Mouse (Mus musculus) cortical plate, adult 2 months (tissue): ENCODE data around the gene Rasl10b. TPM values are rescaled to one million over a fixed set of nuclear protein-coding genes. Genes with fewer than 3 reads are reported as not detected.

Experiments
- H3K27ac ChIP-seq: fragments of 200-500 bp; 2 replicates; pipeline ENCODE4 v1.5.1; 2012; ENCODE audit warnings: low read length, control low read depth, inconsistent platforms; ENCODE audit not compliant: insufficient read depth
- H3K4me1 ChIP-seq: fragments of 200-500 bp; 2 replicates; pipeline ENCODE4 v1.6.1; 2011; ENCODE audit warnings: low read length; ENCODE audit not compliant: control insufficient read depth, insufficient read depth
- H3K4me3 ChIP-seq: fragments of 200-500 bp; 2 replicates; pipeline ENCODE4 v1.5.1; 2011; ENCODE audit warnings: mild to moderate bottlenecking, low read length, control low read depth; ENCODE audit not compliant: insufficient read depth
- CTCF ChIP-seq: fragments of 200-500 bp; IDR thresholded peaks from 2 replicates; pipeline ENCODE4 v1.5.1; 2011; ENCODE audit warnings: mild to moderate bottlenecking, control low read depth, low read length; ENCODE audit not compliant: insufficient read depth; ENCODE audit errors: extremely low read depth
- POLR2A ChIP-seq: fragments of 200-500 bp; IDR thresholded peaks from 2 replicates; pipeline ENCODE4 v1.6.1; 2011; ENCODE audit warnings: mild to moderate bottlenecking, low read length, control low read depth; ENCODE audit not compliant: insufficient read depth; ENCODE audit errors: extremely low read depth
- polyA plus RNA-seq: library from polyadenylated mRNA; depleted of rRNA; stranded (reverse); fragments of >200 nt; gene quantifications from 2 replicates; pipeline ENCODE4 v1.2.3, GENCODE M21; 2012

Gene Rasl10b
- polyA plus RNA-seq, 1 experiment: 271 TPM

DNA sequence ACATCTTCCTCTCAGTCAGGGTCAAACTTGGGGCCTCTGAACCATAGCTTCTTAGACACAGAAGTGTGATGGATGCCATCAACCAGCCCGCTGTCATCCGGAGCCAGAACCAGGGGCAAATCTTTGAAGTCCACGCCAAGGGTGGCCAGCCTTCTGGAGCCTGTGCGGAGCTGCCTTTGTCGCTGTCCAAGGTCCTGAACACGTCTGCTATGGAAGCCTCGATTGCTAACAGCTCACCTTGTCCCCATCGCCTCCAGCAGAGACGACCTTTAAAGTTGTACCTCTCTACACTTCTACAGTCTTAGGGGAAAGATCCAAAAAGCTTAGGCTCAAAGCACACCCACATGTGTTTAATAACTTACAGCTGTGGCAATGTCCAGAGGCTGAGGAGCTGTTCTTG is 12.4 kb downstream of the Rasl10b start:
- no peak overlapping the region for H3K4me3 ChIP-seq
- TF ChIP-seq CTCF (no peak), POLR2A (no peak)
- peaks cover 3% of the 10 kb centered on the region; the same call in 1 of the 2 replicates for H3K4me1 ChIP-seq
- H3K27ac ChIP-seq: no peak overlapping the region

DNA sequence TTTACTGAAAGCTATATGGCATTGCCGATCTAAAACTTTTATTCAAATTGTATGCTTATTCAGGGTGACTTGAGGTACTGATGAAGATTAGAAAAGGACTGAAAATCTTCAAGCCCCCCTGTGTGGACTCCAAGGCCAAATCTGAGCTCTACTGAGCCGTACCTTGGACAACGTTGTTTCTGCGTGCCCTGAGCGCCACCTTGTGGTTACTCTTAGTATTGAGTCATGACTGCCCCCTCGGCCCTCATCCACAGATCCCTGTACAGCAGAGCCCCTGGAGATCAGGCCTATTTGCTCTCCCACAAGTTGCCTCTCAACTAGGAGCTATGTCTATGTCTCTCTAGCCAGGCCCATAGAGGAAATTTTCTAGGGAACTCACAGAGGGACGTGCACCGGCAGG is 15.7 kb downstream of the Rasl10b start:
- Histone ChIP-seq H3K27ac (no peak overlapping the region), H3K4me1 (no peaks in the 10 kb centered on the region), H3K4me3 (no peak overlapping the region)
- TF ChIP-seq CTCF (peak; percentile 97), POLR2A (no peak)

DNA sequence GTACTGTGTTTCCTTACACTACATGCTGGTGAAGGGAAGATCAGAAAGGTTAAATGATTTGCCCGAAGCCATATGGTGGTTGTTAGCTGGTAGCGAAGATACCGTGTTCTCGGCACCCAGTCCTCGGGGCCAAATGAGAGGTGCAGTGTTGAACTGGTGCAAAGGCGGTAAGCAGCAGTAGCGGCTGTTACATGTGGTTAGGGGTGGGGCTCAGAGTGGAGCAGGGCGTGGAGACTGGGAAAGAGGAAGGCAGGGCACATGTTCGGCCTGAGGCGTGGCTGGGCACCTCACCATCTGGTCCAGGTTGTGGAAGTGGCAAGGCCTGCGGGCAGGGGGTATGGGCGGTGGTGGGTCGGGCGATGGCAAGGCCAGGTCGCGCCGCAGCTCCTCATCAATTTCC is 18.0 kb downstream of the Rasl10b start:
- H3K4me1 ChIP-seq: no peaks in the 10 kb centered on the region
- H3K4me3 ChIP-seq: no peak overlapping the region

DNA sequence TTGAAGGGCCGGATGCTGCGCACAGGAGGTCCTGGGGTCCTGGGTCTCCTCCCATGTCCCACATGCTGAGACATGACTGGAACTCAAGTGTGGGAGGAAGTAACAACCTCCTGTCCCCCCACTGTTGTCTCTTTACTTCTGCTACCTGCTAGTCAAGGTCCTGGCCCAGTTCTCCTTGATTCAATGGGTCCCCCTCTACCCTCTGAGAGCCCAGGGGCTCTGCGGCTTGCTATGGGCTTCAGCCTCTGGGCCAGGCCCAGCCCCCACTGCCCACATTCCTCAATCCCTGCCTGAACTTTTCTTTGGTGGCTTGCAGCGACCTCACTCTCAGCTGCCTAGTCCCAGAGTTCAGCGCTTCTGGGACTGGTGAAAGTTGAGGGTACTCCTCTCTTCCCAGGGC is 20.4 kb downstream of the Rasl10b start, which contains the start of gene Gas2l2:
Gene Gas2l2, minus strand, starts transcription at position 101 of the 400 bp plus-strand sequence.
- H3K4me1 ChIP-seq: no peaks in the 10 kb centered on the region
- H3K4me3 ChIP-seq: no peak within 1 kb of the TSS
- no peak for TF ChIP-seq CTCF
- no peak for TF ChIP-seq POLR2A
- H3K27ac ChIP-seq: no peak within 1 kb of the TSS

More for the DNA sequence above, 18.0 kb downstream of the Rasl10b start:
- no peak overlapping the region for H3K27ac ChIP-seq
- TF ChIP-seq POLR2A (no peak), CTCF (no peak)

DNA sequence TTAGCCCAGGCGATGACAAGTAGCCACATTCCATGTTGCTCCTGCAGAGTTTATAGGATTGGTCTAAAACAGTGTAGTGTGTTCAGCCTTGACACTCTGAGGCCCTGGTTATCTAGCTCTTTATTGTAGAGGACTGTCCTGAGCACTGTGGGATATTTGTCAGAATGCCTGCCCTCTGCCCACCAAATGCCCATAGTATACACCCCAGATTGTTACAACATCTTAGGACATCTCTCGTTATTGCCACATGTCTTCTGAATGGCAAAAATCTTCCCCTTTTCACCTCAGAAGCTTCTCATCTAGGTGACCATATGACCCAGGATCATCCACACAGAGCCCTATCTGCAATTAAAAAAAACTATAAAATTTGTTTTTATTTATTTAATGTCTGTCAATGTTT is 23.6 kb downstream of the Rasl10b start:
- TF ChIP-seq POLR2A (no peak), CTCF (no peak)
- no peak overlapping the region for H3K27ac ChIP-seq
- H3K4me1 ChIP-seq: no peaks in the 10 kb centered on the region
- H3K4me3 ChIP-seq: no peak overlapping the region

DNA sequence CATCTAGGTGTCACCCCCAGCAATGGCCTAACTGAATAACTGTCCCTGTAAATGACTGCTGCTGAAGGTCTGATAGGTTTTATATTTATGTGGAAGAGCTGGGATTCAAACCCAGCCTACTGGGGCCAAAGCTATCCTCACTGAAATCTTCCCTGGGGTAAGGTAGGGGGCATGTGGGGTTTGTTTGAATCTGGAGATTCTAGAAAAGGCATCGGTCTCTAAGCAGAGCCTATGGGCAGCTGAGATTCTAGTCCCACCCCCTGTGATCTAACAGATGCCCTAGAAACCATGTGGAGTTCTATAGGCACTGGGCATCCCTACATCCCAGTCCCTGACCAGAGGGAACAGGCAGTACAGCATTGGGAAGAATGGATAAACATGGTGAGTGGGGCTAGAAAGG is 28.4 kb downstream of the Rasl10b start, which contains the start of gene 1700020L24Rik:
Gene 1700020L24Rik, plus strand, starts transcription at position 301 of the 400 bp plus-strand sequence.
- no peaks in the 10 kb centered on the region for H3K4me1 ChIP-seq
- TF ChIP-seq CTCF: no peak
- no peak for TF ChIP-seq POLR2A
- H3K4me3 ChIP-seq: no peak within 1 kb of the TSS
- H3K27ac ChIP-seq: no peak within 1 kb of the TSS

DNA sequence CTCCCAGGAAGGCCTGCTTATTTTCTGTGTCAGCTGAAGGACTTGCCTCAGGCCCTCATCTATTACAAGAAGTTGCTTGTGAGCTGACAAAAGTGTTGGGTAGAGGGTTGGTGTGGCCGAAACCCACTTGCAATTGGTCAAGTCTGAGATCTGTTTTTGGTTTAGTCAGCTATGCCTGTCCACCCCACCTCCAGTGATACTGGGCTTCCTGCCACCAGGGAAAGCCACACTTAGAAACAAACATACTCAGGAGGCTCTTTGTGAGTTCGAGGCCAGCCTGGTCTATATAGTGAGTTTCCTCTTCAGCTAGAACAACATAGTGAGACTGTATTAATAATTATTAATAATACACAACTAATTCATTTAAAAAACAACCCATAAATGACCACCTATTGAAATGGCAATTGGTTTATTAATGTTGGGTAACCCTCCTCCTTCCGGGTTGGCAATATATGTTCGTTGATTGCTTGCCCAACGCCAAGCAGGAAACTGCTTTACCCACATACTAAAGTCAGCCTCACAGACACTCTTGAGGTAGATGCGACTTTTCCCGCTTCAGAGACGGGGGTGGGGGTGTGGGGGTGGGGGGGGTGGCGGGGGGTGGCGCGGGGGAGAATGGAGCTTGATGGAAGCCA is 30.6 kb downstream of the Rasl10b start:
- no peak for TF ChIP-seq CTCF
- no peak for TF ChIP-seq POLR2A
- no peak overlapping the region for H3K27ac ChIP-seq
- H3K4me3 ChIP-seq: no peak overlapping the region; the same call in 1 of the 2 replicates

DNA sequence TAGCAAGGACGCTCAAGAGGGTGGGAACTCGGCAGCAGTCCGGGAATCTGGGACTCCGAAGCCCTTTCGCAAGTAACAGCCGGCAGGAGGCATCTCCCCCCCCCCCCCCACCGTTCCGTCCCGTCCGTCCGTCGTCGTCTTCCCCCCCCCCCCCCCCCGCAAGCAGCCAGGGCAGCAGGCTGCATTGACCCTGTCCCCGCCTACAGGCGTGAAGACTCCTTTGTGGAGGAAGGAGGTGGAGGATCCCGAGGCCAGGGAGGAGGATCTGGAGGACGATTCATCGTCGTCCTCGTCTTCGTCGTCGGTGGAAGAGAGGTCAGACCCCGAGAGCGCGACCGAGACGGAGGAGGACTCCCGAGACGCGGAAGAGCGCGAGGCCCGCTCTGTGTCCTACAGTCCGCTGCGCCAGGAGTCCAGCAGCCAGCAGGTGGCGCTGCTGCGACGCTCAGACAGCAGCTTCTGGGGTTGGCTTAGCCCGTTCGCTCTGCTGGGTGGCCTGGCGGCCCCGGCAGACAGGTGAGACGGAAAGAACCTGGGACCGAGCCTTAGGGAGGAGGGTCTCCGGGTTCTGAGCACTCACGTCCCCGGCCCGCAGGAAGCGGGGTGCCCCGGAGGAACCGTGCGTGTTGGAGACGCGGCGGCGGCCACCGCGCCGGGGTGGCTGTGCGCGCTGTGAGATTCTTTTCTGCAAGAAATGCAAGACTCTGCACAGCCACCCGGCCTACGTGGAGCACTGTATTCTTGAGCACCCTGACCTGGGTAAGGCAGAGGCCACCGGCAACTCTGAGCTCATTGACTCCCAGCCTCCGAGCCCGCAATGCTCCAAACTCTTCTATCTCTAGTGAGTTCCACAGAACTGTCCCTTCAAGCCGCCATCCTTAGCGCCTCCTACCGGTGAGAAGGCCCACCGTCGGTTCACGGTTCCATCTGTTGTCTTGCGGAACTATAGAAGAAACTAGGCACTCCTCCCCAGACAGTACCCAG is 31.4 kb downstream of the Rasl10b start:
- Histone ChIP-seq H3K4me3 (peak overlapping the region; percentile 54), H3K27ac (peak overlapping the region; percentile 11; the same call in 1 of the 2 replicates), H3K4me1 (no peaks in the 10 kb centered on the region)
- TF ChIP-seq CTCF (peak; percentile 78), POLR2A (no peak)

More for the DNA sequence above, 30.6 kb downstream of the Rasl10b start:
- no peaks in the 10 kb centered on the region for H3K4me1 ChIP-seq

DNA sequence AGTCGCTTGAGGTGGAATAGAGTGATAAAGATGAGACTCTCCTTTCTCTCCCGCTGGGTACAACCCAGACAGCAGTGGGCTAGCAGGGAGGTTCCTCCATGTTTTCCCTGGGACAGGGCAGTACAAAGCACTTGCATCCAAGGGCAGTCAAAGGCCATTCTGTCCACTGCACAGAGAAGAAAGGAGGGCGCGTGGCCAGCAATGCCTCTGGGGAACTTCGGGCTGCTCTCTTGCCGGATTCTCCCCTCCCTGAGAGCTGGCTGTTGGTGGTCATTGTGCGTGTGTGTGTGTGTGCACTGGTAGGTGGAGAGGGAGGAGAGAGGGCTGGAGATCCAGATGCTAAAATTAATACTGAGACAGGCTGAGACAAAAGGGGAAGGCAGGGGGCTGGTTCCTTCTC is 32.3 kb downstream of the Rasl10b start:
- Histone ChIP-seq H3K27ac (peak overlapping the region; percentile 33; the same call in 1 of the 2 replicates), H3K4me1 (no peaks in the 10 kb centered on the region), H3K4me3 (peak overlapping the region; percentile 54)
- TF ChIP-seq CTCF: no peak
- no peak for TF ChIP-seq POLR2A
